Mouse (Mus musculus): ENCODE data around the gene Abcc1.

GRCm38 (mm10) chr16:14363496-14363895 lies 2.1 kb downstream of the Abcc1 start:
- no peak for TF ChIP-seq EP300 (IDR thresholded peaks at IDR 0.05; ENCODE audit: low read depth)
- TF ChIP-seq CTCF (IDR thresholded peaks at IDR 0.05; ENCODE audit: low read depth): no peak

Data from heart, postnatal 0 days (tissue).